Mouse (Mus musculus) bone marrow macrophage, adult 2 months (primary cell): ENCODE data around the gene Lrrc8b.

Experiments
- CTCF ChIP-seq: IDR thresholded peaks from 2 replicates; pipeline ENCODE4 v1.5.1; 2012; ENCODE audit warnings: low read depth, mild to moderate bottlenecking, low read length, moderate library complexity
- POLR2A ChIP-seq: IDR thresholded peaks from 2 replicates; pipeline ENCODE4 v1.6.1; 2012; ENCODE audit warnings: mild to moderate bottlenecking, low read depth, low read length, borderline replicate concordance

DNA sequence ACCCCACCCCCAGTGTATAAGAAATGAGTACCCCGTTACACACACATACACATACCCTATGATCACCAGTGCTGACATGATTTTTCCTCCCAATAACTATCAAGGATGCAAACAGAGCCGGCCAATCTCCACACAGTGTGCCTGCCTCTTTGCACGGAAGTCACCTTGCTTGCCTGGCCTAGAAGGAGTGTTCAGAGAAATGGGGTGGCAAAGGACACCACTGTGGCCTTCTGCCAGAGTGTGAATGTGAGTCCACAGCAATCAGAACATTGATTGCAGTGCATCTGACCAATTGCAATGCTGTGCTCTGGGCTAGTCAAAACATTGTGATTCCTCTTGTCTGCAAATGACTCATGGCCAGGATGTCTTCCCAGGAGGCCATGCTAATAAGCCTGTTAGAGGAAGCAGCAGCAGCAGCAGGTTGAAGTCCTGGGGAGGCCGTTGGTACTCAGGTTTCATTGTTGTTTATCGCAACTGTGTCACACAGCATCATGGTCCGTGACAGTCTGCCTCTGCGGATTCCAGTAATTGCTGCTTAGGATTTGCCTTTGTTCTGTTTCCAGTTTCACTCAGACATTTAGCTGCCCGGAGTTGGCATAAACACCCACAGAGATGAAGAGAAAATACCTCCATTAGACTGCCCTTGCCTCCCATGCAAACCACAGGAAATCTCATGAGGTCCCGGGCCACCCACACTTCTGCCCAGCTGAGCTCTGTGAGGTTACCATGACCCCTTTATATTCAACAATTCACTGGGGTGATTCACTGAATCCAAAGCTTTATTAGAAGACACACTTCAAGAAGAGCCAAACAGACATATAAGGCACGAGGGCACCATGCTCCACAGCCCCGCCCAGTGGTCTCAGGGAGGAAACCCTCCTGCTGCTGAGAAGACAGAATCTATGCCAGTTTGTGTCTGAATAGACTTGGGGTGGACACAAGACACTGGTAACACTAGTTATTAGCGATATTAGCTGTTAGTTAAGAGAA, 84.9 kb downstream of the Lrrc8b start:
- TF ChIP-seq CTCF (no peak), POLR2A (no peak)
